Mouse (Mus musculus): ENCODE data around the gene Slc9c1. TPM values are rescaled to one million over a fixed set of nuclear protein-coding genes. Genes with fewer than 3 reads are reported as not detected.
A peak's percentile ranks its signal among the peaks of the same experiment; 100 is the strongest.

Gene Slc9c1
- polyA plus RNA-seq, 1 experiment from 2014 or later, result not detected

GRCm38 (mm10) chr16:45593656-45594055 lies 58.5 kb downstream of the Slc9c1 start:
- WGBS, result 57% methylated on average over 1 of the region's 1 CpGs
- Histone ChIP-seq H3K27ac (no peak overlapping the region), H3K4me3 (no peak overlapping the region), H3K4me1 (no peaks in the 10 kb centered on the region), H3K9me3 (no peaks in the 10 kb centered on the region), H3K36me3 (no peaks in the 10 kb centered on the region), H3K27me3 (ENCODE audit: insufficient read depth, poor library complexity, severe bottlenecking) (no peaks in the 10 kb centered on the region)
- no peak for DNase-seq (ENCODE audit: low spot score)

GRCm38 (mm10) chr16:45595494-45595893 lies 60.4 kb downstream of the Slc9c1 start:
- Histone ChIP-seq H3K4me3 (no peak overlapping the region), H3K9me3 (no peaks in the 10 kb centered on the region), H3K27me3 (ENCODE audit: insufficient read depth, poor library complexity, severe bottlenecking) (no peaks in the 10 kb centered on the region), H3K36me3 (no peaks in the 10 kb centered on the region), H3K4me1 (no peaks in the 10 kb centered on the region), H3K27ac (no peak overlapping the region)
- DNase-seq (ENCODE audit: low spot score), result no peak

DNA sequence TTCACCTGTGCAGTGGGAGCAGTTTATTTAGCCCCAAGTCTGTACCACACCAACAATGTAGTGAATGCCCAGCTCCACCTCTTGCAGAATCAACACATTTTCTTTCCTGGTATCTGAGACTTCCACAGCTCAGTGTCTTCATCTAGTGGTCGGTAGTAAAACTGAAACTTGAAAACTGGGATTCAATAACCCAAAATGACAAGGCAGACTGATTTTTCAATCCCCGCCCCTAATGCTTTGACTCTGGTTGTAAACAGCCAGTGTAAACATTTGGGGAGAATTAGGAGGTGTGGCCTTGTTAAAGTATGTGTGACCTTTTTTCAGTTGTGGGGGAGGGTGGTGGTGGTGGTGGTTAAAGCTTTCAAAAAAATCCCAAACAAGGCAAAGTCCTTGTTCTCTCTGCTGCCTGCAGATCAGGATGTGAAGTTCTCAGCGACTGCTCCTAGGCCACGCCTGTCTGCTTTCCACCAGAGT lies 73.4 kb downstream of the Slc9c1 start:
- no peak for DNase-seq (ENCODE audit: low spot score)
- H3K27me3 ChIP-seq (ENCODE audit: insufficient read depth, poor library complexity, severe bottlenecking), result no peaks in the 10 kb centered on the region
- WGBS, result 48% methylated on average over 4 of the region's 4 CpGs
- no peaks in the 10 kb centered on the region for H3K4me1 ChIP-seq
- H3K36me3 ChIP-seq, result no peaks in the 10 kb centered on the region
- no peak overlapping the region for H3K4me3 ChIP-seq
- no peak overlapping the region for H3K27ac ChIP-seq
- H3K9me3 ChIP-seq, result no peaks in the 10 kb centered on the region

DNA sequence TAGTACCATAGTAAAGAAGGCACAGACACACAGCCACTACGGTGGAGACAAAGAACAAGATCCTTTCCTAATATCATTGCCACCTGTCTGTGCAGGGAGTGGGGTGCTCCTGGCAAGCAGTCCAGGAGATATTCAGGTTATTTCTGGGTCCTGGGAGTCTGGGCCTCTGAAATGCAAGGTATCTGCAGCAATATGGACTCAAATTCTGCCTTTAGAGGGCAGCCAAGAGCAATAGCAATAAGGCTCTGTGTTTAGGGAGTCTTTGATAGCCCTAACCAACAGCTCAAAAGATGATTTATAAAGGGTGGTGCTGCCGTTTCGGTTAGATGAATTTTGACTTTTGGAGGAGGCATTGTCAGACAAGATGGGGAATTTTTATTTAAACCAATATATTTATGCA lies 74.2 kb downstream of the Slc9c1 start:
- no peak for DNase-seq (ENCODE audit: low spot score)
- Histone ChIP-seq H3K4me3 (no peak overlapping the region), H3K4me1 (no peaks in the 10 kb centered on the region), H3K9me3 (no peaks in the 10 kb centered on the region), H3K27ac (no peak overlapping the region), H3K27me3 (ENCODE audit: insufficient read depth, poor library complexity, severe bottlenecking) (no peaks in the 10 kb centered on the region), H3K36me3 (no peaks in the 10 kb centered on the region)
- 70% methylated on average over 3 of the region's 3 CpGs for WGBS

DNA sequence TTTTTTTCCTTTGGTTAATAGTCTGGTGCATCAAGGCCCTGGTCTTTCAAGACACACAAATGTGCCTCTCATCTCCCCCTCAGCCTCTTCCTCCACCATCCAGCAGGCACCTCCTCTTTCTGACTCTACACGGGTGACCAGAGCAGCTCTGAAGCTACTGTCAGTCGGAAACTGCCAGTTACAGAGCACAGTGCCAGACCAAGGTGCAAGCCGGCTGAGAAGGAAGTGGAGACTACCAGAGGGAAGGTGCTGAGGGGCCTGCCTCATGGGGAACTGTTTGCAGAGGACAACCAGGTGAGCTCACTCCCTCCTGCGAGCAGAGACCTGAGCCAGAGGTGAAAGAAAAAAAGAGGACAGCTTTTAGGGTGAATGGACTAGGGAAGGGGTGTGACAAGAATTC lies 75.2 kb downstream of the Slc9c1 start, which contains the start of gene Gcsam:
TSS of gene Gcsam (plus strand) at position 114 of the 400 bp plus-strand sequence.
- H3K27me3 ChIP-seq (ENCODE audit: insufficient read depth, poor library complexity, severe bottlenecking), result no peaks in the 10 kb centered on the region
- no peaks in the 10 kb centered on the region for H3K9me3 ChIP-seq
- H3K4me1 ChIP-seq, result no peaks in the 10 kb centered on the region
- DNase-seq (ENCODE audit: low spot score), result no peak
- no peak within 1 kb of the TSS for H3K4me3 ChIP-seq
- 62% methylated on average over 4 of the region's 4 CpGs for WGBS
- no peaks in the 10 kb centered on the region for H3K36me3 ChIP-seq
- no peak within 1 kb of the TSS for H3K27ac ChIP-seq

GRCm38 (mm10) chr16:45613247-45613646 lies 78.1 kb downstream of the Slc9c1 start:
- no peak for DNase-seq (ENCODE audit: low spot score)
- Histone ChIP-seq H3K27ac (no peak overlapping the region), H3K9me3 (no peaks in the 10 kb centered on the region), H3K36me3 (no peaks in the 10 kb centered on the region), H3K27me3 (ENCODE audit: insufficient read depth, poor library complexity, severe bottlenecking) (no peaks in the 10 kb centered on the region), H3K4me1 (no peaks in the 10 kb centered on the region), H3K4me3 (no peak overlapping the region)
- WGBS, result 70% methylated on average over 2 of the region's 2 CpGs

DNA sequence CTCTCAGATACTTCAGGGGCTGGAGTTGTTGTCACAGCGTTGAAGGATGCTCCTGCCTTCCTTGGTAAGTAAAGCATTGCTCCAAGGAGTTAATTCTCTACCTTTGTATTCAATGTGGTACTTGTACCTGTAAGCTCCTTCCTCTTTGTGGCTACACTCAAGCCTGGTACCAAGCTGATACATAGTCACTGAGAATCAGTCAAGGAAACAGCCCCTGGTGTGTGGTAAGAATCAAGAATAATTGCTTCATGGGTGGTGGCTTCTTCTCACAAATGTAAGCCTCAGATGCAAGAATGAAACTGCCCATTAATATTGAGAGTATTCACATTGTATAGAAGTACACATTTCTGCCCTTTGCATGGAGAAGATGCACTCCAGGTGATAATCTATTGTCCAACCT lies 80.8 kb downstream of the Slc9c1 start:
- no peaks in the 10 kb centered on the region for H3K27me3 ChIP-seq (ENCODE audit: insufficient read depth, poor library complexity, severe bottlenecking)
- WGBS, result 81% methylated on average over 1 of the region's 1 CpGs
- no peak overlapping the region for H3K27ac ChIP-seq
- no peaks in the 10 kb centered on the region for H3K9me3 ChIP-seq
- H3K4me1 ChIP-seq, result peaks cover 5% of the 10 kb centered on the region; the same call in 1 of the 2 replicates
- no peaks in the 10 kb centered on the region for H3K36me3 ChIP-seq
- no peak overlapping the region for H3K4me3 ChIP-seq
- DNase-seq (ENCODE audit: low spot score), result no peak

DNA sequence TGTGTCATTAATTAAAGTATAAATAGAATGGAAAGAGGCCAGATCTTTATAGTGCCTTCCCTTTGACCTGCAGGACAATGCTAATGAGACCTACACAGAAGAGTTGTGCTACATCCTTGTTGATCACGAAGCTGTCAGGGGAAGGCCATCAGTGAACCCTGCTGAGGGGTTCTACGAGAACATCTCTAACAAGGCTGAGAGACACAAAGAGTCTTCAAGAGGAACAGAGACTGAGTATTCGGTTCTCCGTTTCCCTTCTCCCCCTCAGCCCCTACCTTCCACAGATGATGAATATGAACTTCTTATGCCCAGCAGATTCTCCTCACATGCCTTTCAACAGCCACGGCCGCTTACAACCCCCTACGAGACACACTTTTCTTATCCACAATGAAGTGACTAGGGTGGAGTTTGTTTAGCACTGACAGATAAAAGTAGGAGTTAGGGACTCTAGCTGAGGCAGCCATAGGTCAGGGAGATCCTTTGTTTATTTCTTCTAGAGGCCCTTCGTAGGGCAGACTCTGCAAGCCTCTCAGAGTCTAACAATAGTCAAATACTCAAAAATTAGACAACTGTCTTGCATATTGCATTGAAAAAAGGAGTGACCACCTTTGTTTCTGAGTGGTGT lies 84.8 kb downstream of the Slc9c1 start:
- no peaks in the 10 kb centered on the region for H3K27me3 ChIP-seq (ENCODE audit: insufficient read depth, poor library complexity, severe bottlenecking)
- no peak overlapping the region for H3K4me3 ChIP-seq

GRCm38 (mm10) chr16:45623230-45623629 lies 88.1 kb downstream of the Slc9c1 start:
- H3K4me1 ChIP-seq, result peaks cover 12% of the 10 kb centered on the region; the same call in 1 of the 2 replicates
- H3K4me3 ChIP-seq, result no peak overlapping the region
- WGBS, result 63% methylated on average over 4 of the region's 4 CpGs
- no peaks in the 10 kb centered on the region for H3K36me3 ChIP-seq
- H3K27ac ChIP-seq, result no peak overlapping the region
- no peaks in the 10 kb centered on the region for H3K9me3 ChIP-seq
- no peaks in the 10 kb centered on the region for H3K27me3 ChIP-seq (ENCODE audit: insufficient read depth, poor library complexity, severe bottlenecking)
- DNase-seq (ENCODE audit: low spot score), result peak; percentile 11

More for the DNA sequence above, 84.8 kb downstream of the Slc9c1 start:
- 44% methylated on average over 8 of the region's 8 CpGs for WGBS
- Histone ChIP-seq H3K9me3 (no peaks in the 10 kb centered on the region), H3K36me3 (no peaks in the 10 kb centered on the region), H3K4me1 (peaks cover 7% of the 10 kb centered on the region; the same call in 1 of the 2 replicates), H3K27ac (no peak overlapping the region; the same call in 1 of the 2 replicates)
- no peak for DNase-seq (ENCODE audit: low spot score)

- Histone ChIP-seq H3K36me3 (no peaks in the 10 kb centered on the region), H3K4me1 (peaks cover 13% of the 10 kb centered on the region; the same call in 1 of the 2 replicates), H3K27me3 (ENCODE audit: insufficient read depth, poor library complexity, severe bottlenecking) (no peaks in the 10 kb centered on the region), H3K27ac (0 out of 2 replicates have a peak overlapping the region, but pooled peaks have one; percentile 6), H3K9me3 (no peaks in the 10 kb centered on the region), H3K4me3 (no peak overlapping the region)
- 78% methylated on average over 2 of the region's 2 CpGs for WGBS
- no peak for DNase-seq (ENCODE audit: low spot score)
Observed at GRCm38 (mm10) chr16:45624791-45625190, 89.7 kb downstream of the Slc9c1 start.

DNA sequence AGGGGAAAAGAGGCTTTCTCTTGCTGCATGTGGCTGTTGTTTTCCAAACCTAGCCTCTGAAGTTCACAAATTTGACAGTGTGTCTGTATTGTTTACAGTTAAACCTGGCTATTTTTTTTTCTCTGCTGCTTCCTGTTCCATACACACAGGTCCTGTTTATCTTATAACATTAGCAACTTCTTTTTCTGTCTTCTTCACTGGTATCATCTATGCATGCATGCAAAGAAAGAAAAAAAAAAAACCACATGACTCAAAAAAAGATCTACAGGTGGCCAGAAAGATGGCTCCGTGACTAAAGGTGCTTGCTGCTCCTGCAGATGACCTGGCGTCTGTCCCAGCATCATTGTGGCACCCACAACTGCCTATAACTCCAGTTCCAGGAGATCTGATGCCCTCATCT lies 90.2 kb downstream of the Slc9c1 start:
- no peak overlapping the region for H3K27ac ChIP-seq
- 90% methylated on average over 2 of the region's 2 CpGs for WGBS
- no peak for DNase-seq (ENCODE audit: low spot score)
- H3K36me3 ChIP-seq, result no peaks in the 10 kb centered on the region
- no peak overlapping the region for H3K4me3 ChIP-seq
- H3K27me3 ChIP-seq (ENCODE audit: insufficient read depth, poor library complexity, severe bottlenecking), result no peaks in the 10 kb centered on the region
- no peaks in the 10 kb centered on the region for H3K9me3 ChIP-seq
- H3K4me1 ChIP-seq, result peaks cover 9% of the 10 kb centered on the region; the same call in 1 of the 2 replicates

DNA sequence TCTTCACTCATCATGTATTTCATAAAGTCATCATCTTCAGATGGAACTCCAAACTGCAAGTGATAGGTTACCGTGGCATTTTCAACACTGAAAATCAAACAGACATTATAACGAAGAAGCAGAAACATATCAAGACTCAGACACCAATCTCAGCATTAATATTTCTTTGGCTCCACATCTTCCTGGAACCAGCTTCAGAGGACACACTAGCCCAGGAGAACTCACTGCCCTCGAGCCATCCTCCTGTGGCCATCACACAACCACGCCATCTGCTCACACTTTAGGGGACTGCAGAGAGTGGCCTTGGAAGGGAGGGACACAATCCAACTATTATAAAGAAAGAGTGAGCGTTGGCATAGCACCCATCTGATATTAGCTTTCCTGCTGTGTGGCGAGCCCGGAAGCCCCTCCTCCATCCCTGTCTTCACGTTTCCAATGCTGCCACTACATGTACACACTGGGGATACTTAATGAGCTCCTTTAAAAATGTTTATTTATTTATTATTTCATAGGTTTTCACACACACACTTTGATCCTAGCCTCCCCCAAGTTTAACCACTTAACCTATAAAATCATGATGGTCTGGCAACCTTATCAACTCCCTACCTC lies 94.5 kb downstream of the Slc9c1 start:
- H3K4me3 ChIP-seq, result no peak overlapping the region
- DNase-seq (ENCODE audit: low spot score), result peak; percentile 69
- no peaks in the 10 kb centered on the region for H3K27me3 ChIP-seq (ENCODE audit: insufficient read depth, poor library complexity, severe bottlenecking)
- no peak overlapping the region for H3K27ac ChIP-seq
- 67% methylated on average over 8 of the region's 8 CpGs for WGBS
- no peaks in the 10 kb centered on the region for H3K9me3 ChIP-seq
- peaks cover 7% of the 10 kb centered on the region; the same call in 1 of the 2 replicates for H3K4me1 ChIP-seq
- no peaks in the 10 kb centered on the region for H3K36me3 ChIP-seq

DNA sequence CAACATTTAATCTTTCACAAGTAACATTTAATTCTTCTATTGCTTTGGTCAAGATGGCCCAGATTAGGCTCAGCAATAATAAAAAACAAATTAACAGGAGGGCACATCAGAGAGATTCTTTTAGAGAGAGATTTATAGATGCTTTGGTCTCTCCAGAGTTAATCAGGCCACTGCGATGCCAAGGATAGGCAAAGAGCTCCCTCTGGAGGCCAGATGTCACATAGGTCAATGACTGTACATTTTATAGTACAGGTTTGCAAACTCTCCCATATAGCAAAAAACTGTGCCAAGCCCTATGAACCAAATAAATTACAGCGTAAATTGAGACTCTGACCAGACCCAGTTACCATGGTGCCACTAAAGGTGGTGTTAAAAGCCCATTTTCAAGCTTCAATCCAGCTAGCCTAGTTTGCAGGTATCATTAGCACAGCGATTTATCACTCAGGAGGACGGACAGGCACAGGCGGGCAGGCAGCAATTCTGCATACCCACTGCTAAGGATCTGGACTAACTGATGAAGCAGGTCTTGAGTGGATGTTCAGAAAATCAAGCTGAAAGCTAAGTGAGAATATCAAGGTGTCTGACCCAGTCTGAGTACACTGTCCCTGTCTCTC lies 95.3 kb downstream of the Slc9c1 start:
- H3K4me3 ChIP-seq, result no peak overlapping the region
- H3K27me3 ChIP-seq (ENCODE audit: insufficient read depth, poor library complexity, severe bottlenecking), result no peaks in the 10 kb centered on the region
- H3K9me3 ChIP-seq, result no peaks in the 10 kb centered on the region
- no peaks in the 10 kb centered on the region for H3K36me3 ChIP-seq
- no peak overlapping the region for H3K27ac ChIP-seq
- 57% methylated on average over 5 of the region's 5 CpGs for WGBS
- peaks cover 7% of the 10 kb centered on the region; the same call in 1 of the 2 replicates for H3K4me1 ChIP-seq
- DNase-seq (ENCODE audit: low spot score), result peak; percentile 73

Data from heart, embryonic 10.5 days (tissue).